Mouse (Mus musculus) heart, embryonic 16.5 days (tissue): ENCODE results near the gene Tenm1. TPM values are rescaled to one million over a fixed set of nuclear protein-coding genes. Genes with fewer than 3 reads are reported as not detected.

Experiments used
- ATAC-seq: fragments of 200-750 bp; cut with Nextera tagmentation; replicated peaks from 2 replicates; pipeline ENCODE4 v1.8.0; 2017; ENCODE audit warnings: moderate number of reproducible peaks; ENCODE audit not compliant: insufficient read depth, low FRiP score; ENCODE audit errors: extremely low read depth
- H3K27ac ChIP-seq: fragments of 300-500 bp; sonication (generic); 2 replicates; pipeline ENCODE4 v1.5.1; 2014; ENCODE audit warnings: mild to moderate bottlenecking, low read length, control low read depth, moderate library complexity
- H3K27me3 ChIP-seq: fragments of 300-500 bp; sonication (generic); 2 replicates; pipeline ENCODE4 v1.6.1; 2014; ENCODE audit warnings: low read length, mixed read lengths; ENCODE audit not compliant: control insufficient read depth, insufficient read depth
- H3K36me3 ChIP-seq: fragments of 300-500 bp; sonication (generic); 2 replicates; pipeline ENCODE4 v1.6.1; 2014; ENCODE audit not compliant: control insufficient read depth, insufficient read depth
- H3K4me1 ChIP-seq: fragments of 300-500 bp; sonication (generic); 2 replicates; pipeline ENCODE4 v1.6.1; 2014; ENCODE audit warnings: low read length, mixed read lengths; ENCODE audit not compliant: control insufficient read depth, insufficient read depth
- H3K4me2 ChIP-seq: fragments of 300-500 bp; sonication (generic); 2 replicates; pipeline ENCODE4 v1.6.1; 2014; ENCODE audit warnings: low read depth, mild to moderate bottlenecking, control low read depth, low read length
- H3K4me3 ChIP-seq: fragments of 300-500 bp; sonication (generic); 2 replicates; pipeline ENCODE4 v1.5.1; 2014; ENCODE audit warnings: mild to moderate bottlenecking, control low read depth, low read length
- H3K9ac ChIP-seq: fragments of 300-500 bp; sonication (generic); 2 replicates; pipeline ENCODE4 v1.6.1; 2014; ENCODE audit warnings: low read length, control low read depth
- H3K9me3 ChIP-seq: fragments of 300-500 bp; sonication (generic); replicated peaks from 2 replicates; pipeline ENCODE4 v1.6.1; 2016; ENCODE audit warnings: low read length; ENCODE audit not compliant: control insufficient read depth
- WGBS: fragments of 180-500 bp; shearing (Covaris S2); extraction: QIAGEN DNeasy Blood & Tissue Kit; methylation state at CpG from one replicate; pipeline ENCODE4 v1.1.7; 2014; 5-methylcytosine and 5-hydroxymethylcytosine counted together
- polyA plus RNA-seq: library from polyadenylated mRNA; unstranded; fragments of >200 nt; fragmentation: Nextera tagmentation; extraction: Ambion mirVana; gene quantifications from 2 replicates; pipeline ENCODE4 v1.2.1, GENCODE M21; 2015

The Tenm1 gene
- polyA plus RNA-seq, 1 experiment from 2014 or later, result 0.03 TPM

- Histone ChIP-seq H3K4me1 (no peaks in the 10 kb centered on the region), H3K9me3 (no peaks in the 10 kb centered on the region), H3K27me3 (no peaks in the 10 kb centered on the region), H3K36me3 (no peaks in the 10 kb centered on the region), H3K4me2 (no peak overlapping the region), H3K4me3 (no peak overlapping the region), H3K9ac (no peak overlapping the region), H3K27ac (no peak overlapping the region)
- 50% methylated on average over 1 of the region's 1 CpGs for WGBS
- no peak for ATAC-seq
Observed at GRCm38 (mm10) chrX:43122491-43122890, 306.4 kb downstream of the Tenm1 start.

- no peak overlapping the region for H3K27ac ChIP-seq
- H3K9me3 ChIP-seq, result no peaks in the 10 kb centered on the region
- no peak overlapping the region for H3K9ac ChIP-seq
- H3K4me3 ChIP-seq, result no peak overlapping the region
- no peaks in the 10 kb centered on the region for H3K27me3 ChIP-seq
- H3K4me1 ChIP-seq, result no peaks in the 10 kb centered on the region
- H3K36me3 ChIP-seq, result no peaks in the 10 kb centered on the region
- 64% methylated on average over 1 of the region's 1 CpGs for WGBS
- no peak for ATAC-seq
- no peak overlapping the region for H3K4me2 ChIP-seq
Observed at GRCm38 (mm10) chrX:43122001-43122400, 306.9 kb downstream of the Tenm1 start.

- H3K27ac ChIP-seq, result no peak overlapping the region
- no peak for ATAC-seq
- no peaks in the 10 kb centered on the region for H3K9me3 ChIP-seq
- 74% methylated on average over 2 of the region's 2 CpGs for WGBS
- H3K36me3 ChIP-seq, result no peaks in the 10 kb centered on the region
- H3K4me2 ChIP-seq, result no peak overlapping the region
- H3K4me3 ChIP-seq, result no peak overlapping the region
- H3K9ac ChIP-seq, result no peak overlapping the region
- no peaks in the 10 kb centered on the region for H3K27me3 ChIP-seq
- H3K4me1 ChIP-seq, result no peaks in the 10 kb centered on the region
Observed at GRCm38 (mm10) chrX:42986100-42986499, 442.8 kb downstream of the Tenm1 start.

- H3K27me3 ChIP-seq, result no peaks in the 10 kb centered on the region
- H3K4me1 ChIP-seq, result no peaks in the 10 kb centered on the region
- H3K9me3 ChIP-seq, result no peaks in the 10 kb centered on the region
- no peak overlapping the region for H3K4me3 ChIP-seq
- H3K36me3 ChIP-seq, result no peaks in the 10 kb centered on the region
- WGBS, result 0% methylated on average over 1 of the region's 1 CpGs
- no peak overlapping the region for H3K27ac ChIP-seq
- no peak for ATAC-seq
- no peak overlapping the region for H3K4me2 ChIP-seq
- H3K9ac ChIP-seq, result no peak overlapping the region
Observed at GRCm38 (mm10) chrX:42973562-42973961, 455.4 kb downstream of the Tenm1 start.

- Histone ChIP-seq H3K27me3 (no peaks in the 10 kb centered on the region), H3K4me1 (no peaks in the 10 kb centered on the region), H3K9ac (no peak overlapping the region), H3K4me2 (no peak overlapping the region), H3K9me3 (no peaks in the 10 kb centered on the region), H3K36me3 (no peaks in the 10 kb centered on the region), H3K4me3 (no peak overlapping the region), H3K27ac (no peak overlapping the region)
- WGBS, result 65% methylated on average over 5 of the region's 5 CpGs
- ATAC-seq, result no peak
Observed at GRCm38 (mm10) chrX:42967611-42968010, 461.3 kb downstream of the Tenm1 start.

- H3K27ac ChIP-seq, result no peak overlapping the region
- H3K9ac ChIP-seq, result no peak overlapping the region
- no peaks in the 10 kb centered on the region for H3K4me1 ChIP-seq
- H3K4me2 ChIP-seq, result no peak overlapping the region
- H3K9me3 ChIP-seq, result no peaks in the 10 kb centered on the region
- no peaks in the 10 kb centered on the region for H3K27me3 ChIP-seq
- no peak overlapping the region for H3K4me3 ChIP-seq
- WGBS, result 77% methylated on average over 1 of the region's 1 CpGs
- ATAC-seq, result no peak
- no peaks in the 10 kb centered on the region for H3K36me3 ChIP-seq
Observed at GRCm38 (mm10) chrX:42861731-42862130, 567.2 kb downstream of the Tenm1 start.

DNA sequence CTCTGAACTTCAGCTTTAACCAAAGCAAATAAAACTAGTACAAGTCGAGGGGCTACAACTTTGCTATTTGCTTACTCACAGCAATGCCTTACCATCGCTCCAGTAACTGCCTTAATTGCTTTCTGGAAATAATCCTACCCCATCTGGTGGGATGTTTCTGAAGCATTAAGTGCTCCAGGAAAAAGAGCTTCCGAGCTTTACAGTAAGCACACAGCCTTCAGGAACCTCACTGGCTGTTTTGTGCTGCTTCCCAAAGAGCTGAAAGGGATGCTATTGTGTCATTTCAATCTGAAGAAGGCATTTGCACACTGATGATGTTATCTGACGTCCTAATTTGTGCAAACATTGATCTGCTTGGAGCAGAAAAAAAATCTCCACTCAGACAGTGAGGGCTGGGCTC is 647.4 kb downstream of the Tenm1 start:
- ATAC-seq, result no peak
- no peaks in the 10 kb centered on the region for H3K9me3 ChIP-seq
- no peaks in the 10 kb centered on the region for H3K36me3 ChIP-seq
- 53% methylated on average over 4 of the region's 4 CpGs for WGBS
- no peaks in the 10 kb centered on the region for H3K27me3 ChIP-seq
- no peaks in the 10 kb centered on the region for H3K4me1 ChIP-seq
- H3K4me2 ChIP-seq, result no peak overlapping the region
- no peak overlapping the region for H3K4me3 ChIP-seq
- H3K27ac ChIP-seq, result no peak overlapping the region
- H3K9ac ChIP-seq, result no peak overlapping the region

- no peak for ATAC-seq
- Histone ChIP-seq H3K9ac (no peak overlapping the region), H3K4me2 (no peak overlapping the region), H3K4me1 (no peaks in the 10 kb centered on the region), H3K27ac (no peak overlapping the region), H3K4me3 (no peak overlapping the region), H3K9me3 (no peaks in the 10 kb centered on the region), H3K27me3 (no peaks in the 10 kb centered on the region), H3K36me3 (no peaks in the 10 kb centered on the region)
- WGBS, result 76% methylated on average over 3 of the region's 3 CpGs
Observed at GRCm38 (mm10) chrX:42718078-42718785, 710.7 kb downstream of the Tenm1 start.

GRCm38 (mm10) chrX:42700291-42700690 is 728.6 kb downstream of the Tenm1 start:
- no peaks in the 10 kb centered on the region for H3K27me3 ChIP-seq
- H3K9me3 ChIP-seq, result no peaks in the 10 kb centered on the region
- H3K4me2 ChIP-seq, result no peak overlapping the region
- 50% methylated on average over 3 of the region's 3 CpGs for WGBS
- H3K36me3 ChIP-seq, result no peaks in the 10 kb centered on the region
- no peak overlapping the region for H3K9ac ChIP-seq
- H3K4me3 ChIP-seq, result no peak overlapping the region
- no peak overlapping the region for H3K27ac ChIP-seq
- ATAC-seq, result no peak
- no peaks in the 10 kb centered on the region for H3K4me1 ChIP-seq
